Mouse (Mus musculus) limb, embryonic 15.5 days (tissue): ENCODE results near the gene Phlda3. TPM values are rescaled to one million over a fixed set of nuclear protein-coding genes. Genes with fewer than 3 reads are reported as not detected.
A peak's percentile ranks its signal among the peaks of the same experiment; 100 is the strongest.

Experiments used
- ATAC-seq: fragments of 200-750 bp; cut with Nextera tagmentation; 2 replicates; pipeline ENCODE4 v1.8.0; 2017; ENCODE audit warnings: low read depth, moderate TSS enrichment; ENCODE audit not compliant: insufficient number of reproducible peaks, low FRiP score, low TSS enrichment
- H3K27ac ChIP-seq: fragments of 300-500 bp; sonication (generic); 2 replicates; pipeline ENCODE4 v1.5.1; 2015; ENCODE audit warnings: moderate library complexity, mild to moderate bottlenecking, inconsistent platforms
- H3K27me3 ChIP-seq: fragments of 300-500 bp; sonication (generic); 2 replicates; pipeline ENCODE4 v1.6.1; 2015; ENCODE audit warnings: inconsistent platforms
- H3K36me3 ChIP-seq: fragments of 300-500 bp; sonication (generic); 2 replicates; pipeline ENCODE4 v1.6.1; 2015; ENCODE audit warnings: inconsistent platforms
- H3K4me1 ChIP-seq: fragments of 300-500 bp; sonication (generic); 2 replicates; pipeline ENCODE4 v1.6.1; 2015; ENCODE audit warnings: inconsistent platforms
- H3K4me2 ChIP-seq: fragments of 300-500 bp; sonication (generic); 2 replicates; pipeline ENCODE4 v1.6.1; 2015; ENCODE audit warnings: mild to moderate bottlenecking, inconsistent platforms
- H3K4me3 ChIP-seq: fragments of 300-500 bp; sonication (generic); 2 replicates; pipeline ENCODE4 v1.5.1; 2015; ENCODE audit warnings: mild to moderate bottlenecking, inconsistent platforms
- H3K9ac ChIP-seq: fragments of 300-500 bp; sonication (generic); 2 replicates; pipeline ENCODE4 v1.6.1; 2015; ENCODE audit warnings: inconsistent platforms
- H3K9me3 ChIP-seq: fragments of 300-500 bp; sonication (generic); 2 replicates; pipeline ENCODE4 v1.6.1; 2016; ENCODE audit warnings: inconsistent platforms
- whole genome bisulfite sequencing: fragments of 180-500 bp; shearing (Covaris S2); methylation state at CpG from one replicate; pipeline ENCODE4 v1.1.7; 2015; 5-methylcytosine and 5-hydroxymethylcytosine counted together
- polyA plus RNA-seq: library from polyadenylated mRNA; unstranded; fragments of >200 nt; fragmentation: Nextera tagmentation; extraction: Ambion mirVana; gene quantifications from 2 replicates; pipeline ENCODE4 v1.2.1, GENCODE M21; 2015

Phlda3 gene
- polyA plus RNA-seq: 96.2 and 105 TPM in 2 replicates

DNA sequence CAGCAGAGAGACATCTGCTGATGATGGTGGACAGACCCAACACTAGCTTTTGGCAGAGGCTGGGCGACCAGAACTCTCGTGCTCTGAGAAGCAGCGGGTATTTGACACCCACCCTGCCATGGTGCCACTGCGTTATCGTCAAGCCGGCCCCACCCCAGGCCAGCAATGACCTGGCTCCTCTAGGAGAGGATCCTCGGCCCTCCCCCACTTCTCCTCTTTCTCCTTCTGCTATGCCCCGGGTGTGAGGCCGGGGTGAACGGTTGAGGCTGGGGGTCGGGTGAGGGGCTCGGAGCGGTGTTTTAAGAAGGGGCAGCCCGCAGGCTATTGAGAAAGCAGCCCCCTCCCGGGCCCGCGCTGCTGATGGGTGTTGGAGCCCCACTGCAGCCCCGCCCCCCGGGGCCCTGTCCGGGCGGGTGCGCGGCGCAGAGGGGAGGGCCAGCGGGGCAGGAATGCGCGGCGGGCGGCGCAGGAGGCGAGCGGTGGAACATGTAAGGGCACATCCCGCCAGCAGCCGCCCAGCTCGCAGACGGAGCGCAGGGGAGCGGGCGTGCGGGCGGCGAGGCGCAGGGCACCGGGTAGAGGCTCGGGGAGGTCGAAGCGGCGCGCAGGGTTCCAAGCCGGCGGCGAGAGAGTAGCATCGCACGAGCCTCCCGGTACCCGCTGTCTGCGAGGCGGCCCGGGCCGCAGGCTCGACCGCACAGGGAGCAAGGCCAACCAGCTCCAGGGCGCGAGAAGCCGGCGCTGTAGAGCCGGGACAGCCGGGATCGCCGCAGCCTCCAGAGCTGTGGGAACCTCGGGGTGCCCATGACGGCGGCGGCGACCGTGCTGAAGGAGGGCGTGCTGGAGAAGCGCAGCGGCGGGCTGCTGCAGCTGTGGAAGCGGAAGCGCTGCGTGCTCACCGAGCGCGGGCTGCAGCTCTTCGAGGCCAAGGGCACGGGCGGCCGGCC, at the start of gene Phlda3:
Gene Phlda3, plus strand, starts transcription at position 475 of the 947 bp plus-strand sequence.
- under 1% methylated on average over 88 of the region's 90 CpGs for WGBS
- ATAC-seq: peak; percentile 88

DNA sequence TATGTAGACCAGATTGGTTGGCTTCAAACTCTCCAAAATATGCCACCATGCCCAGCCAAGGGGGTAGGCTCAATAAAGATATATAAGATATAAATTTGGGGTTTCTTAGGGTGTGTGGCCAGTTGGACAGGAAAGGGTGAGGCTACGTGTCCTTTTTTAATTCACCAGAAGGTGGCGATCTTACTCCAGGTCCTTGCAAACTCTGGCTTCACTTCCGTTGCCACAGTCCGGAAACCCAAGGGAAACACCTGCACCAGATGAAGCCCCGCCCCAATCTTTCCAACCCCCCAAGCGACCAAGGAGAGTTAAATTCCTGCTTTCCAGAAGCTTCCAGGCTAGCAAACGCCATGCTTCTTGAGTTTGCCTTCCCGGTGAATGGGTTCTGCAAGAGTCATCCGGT, 46.4 kb upstream of the Phlda3 start:
- WGBS: 19% methylated on average over 9 of the region's 9 CpGs
- Histone ChIP-seq H3K36me3 (no peaks in the 10 kb centered on the region), H3K27me3 (no peaks in the 10 kb centered on the region), H3K4me1 (peaks cover 4% of the 10 kb centered on the region; the same call in 1 of the 2 replicates), H3K27ac (no peak overlapping the region), H3K9me3 (no peaks in the 10 kb centered on the region), H3K4me3 (no peak overlapping the region), H3K4me2 (no peak overlapping the region), H3K9ac (no peak overlapping the region)
- peak; percentile 40; the same call in 1 of the 2 replicates for ATAC-seq

More for the DNA sequence above, at the start of gene Phlda3:
- peak within 1 kb of the TSS; percentile 91 for H3K27ac ChIP-seq
- H3K36me3 ChIP-seq: peaks cover 25% of the 10 kb centered on the region
- peaks cover 61% of the 10 kb centered on the region for H3K4me1 ChIP-seq
- H3K9me3 ChIP-seq: no peaks in the 10 kb centered on the region
- H3K27me3 ChIP-seq: no peaks in the 10 kb centered on the region
- H3K4me2 ChIP-seq: peak within 1 kb of the TSS; percentile 78
- H3K9ac ChIP-seq: peak within 1 kb of the TSS; percentile 73
- peak within 1 kb of the TSS; percentile 59 for H3K4me3 ChIP-seq

DNA sequence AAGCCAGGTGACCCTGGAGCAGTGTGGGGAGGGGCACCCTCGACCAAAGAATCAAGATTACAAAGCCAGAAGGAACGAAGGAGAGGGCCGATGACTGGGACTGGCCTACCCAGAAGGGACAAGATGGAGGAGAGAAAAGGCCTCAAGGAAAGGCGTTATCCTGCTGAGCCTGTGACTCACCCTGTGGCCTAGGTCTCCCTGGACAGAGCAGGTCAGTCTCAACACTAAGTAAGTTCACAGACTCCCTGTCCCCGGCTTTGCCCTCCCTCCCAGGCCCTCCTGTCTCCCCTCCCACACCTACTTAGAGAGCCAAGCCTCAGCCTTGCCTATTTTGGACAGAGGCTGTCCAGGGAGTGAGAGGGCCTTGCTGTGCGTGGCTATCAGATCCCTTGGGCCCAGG, 45.9 kb upstream of the Phlda3 start, which contains the start of gene Csrp1:
Gene Csrp1, plus strand, starts transcription at position 79 of the 400 bp plus-strand sequence.
- Histone ChIP-seq H3K9me3 (no peaks in the 10 kb centered on the region), H3K4me3 (no peak within 1 kb of the TSS), H3K27me3 (no peaks in the 10 kb centered on the region), H3K9ac (no peak within 1 kb of the TSS), H3K4me1 (peaks cover 4% of the 10 kb centered on the region; the same call in 1 of the 2 replicates), H3K36me3 (no peaks in the 10 kb centered on the region), H3K4me2 (no peak within 1 kb of the TSS), H3K27ac (no peak within 1 kb of the TSS)
- no peak for ATAC-seq
- WGBS: 67% methylated on average over 6 of the region's 6 CpGs

DNA sequence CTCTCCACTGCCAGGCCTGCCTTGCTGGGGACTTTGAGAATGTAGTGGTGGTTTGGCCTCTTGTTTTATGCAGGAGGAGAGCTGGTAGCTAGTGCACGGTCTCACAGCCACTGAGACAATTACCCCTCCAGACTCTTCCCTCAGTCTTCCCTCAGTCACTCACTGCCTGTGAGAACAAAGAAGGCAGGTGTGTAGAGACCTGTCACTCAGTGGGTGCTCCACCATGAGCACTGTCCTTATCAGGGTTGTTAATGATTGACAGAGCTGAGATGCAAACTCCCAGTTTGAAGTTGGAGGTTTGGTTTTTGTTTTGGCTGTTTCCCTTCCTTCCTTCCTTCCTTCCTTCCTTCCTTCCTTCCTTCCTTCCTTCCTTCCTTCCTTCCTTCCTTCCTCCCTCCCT, 42.9 kb upstream of the Phlda3 start:
- no peaks in the 10 kb centered on the region for H3K36me3 ChIP-seq
- H3K4me2 ChIP-seq: no peak overlapping the region
- no peak overlapping the region for H3K4me3 ChIP-seq
- H3K27ac ChIP-seq: no peak overlapping the region
- H3K4me1 ChIP-seq: peaks cover 4% of the 10 kb centered on the region; the same call in 1 of the 2 replicates
- 74% methylated on average over 1 of the region's 1 CpGs for WGBS
- H3K27me3 ChIP-seq: no peaks in the 10 kb centered on the region
- H3K9ac ChIP-seq: no peak overlapping the region
- no peak for ATAC-seq
- no peaks in the 10 kb centered on the region for H3K9me3 ChIP-seq

DNA sequence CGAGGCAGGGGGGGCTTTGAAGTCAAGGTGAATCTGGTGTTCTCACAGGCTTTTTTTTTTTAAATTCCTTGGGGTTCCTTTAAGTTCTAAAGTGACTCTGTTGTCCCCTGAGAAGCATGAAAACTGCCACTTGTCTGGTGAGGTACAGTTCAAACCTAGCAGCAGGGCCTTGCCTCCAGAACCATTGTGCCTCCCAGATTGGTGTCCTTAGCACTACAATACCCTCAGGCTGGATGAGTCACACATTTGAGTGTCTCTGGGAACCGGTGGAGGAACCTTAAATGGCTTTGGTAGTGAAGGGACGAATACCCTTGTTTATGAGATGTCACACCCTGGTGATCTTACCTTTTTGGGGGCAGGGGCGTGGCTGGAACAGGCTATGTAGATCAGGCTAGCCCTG, 41.8 kb upstream of the Phlda3 start:
- no peak for ATAC-seq
- no peak overlapping the region for H3K4me2 ChIP-seq
- H3K36me3 ChIP-seq: no peaks in the 10 kb centered on the region
- H3K4me3 ChIP-seq: no peak overlapping the region
- H3K27ac ChIP-seq: no peak overlapping the region
- H3K9ac ChIP-seq: no peak overlapping the region
- H3K27me3 ChIP-seq: no peaks in the 10 kb centered on the region
- H3K9me3 ChIP-seq: no peaks in the 10 kb centered on the region
- WGBS: 55% methylated on average over 4 of the region's 4 CpGs
- peaks cover 12% of the 10 kb centered on the region; the same call in 1 of the 2 replicates for H3K4me1 ChIP-seq

DNA sequence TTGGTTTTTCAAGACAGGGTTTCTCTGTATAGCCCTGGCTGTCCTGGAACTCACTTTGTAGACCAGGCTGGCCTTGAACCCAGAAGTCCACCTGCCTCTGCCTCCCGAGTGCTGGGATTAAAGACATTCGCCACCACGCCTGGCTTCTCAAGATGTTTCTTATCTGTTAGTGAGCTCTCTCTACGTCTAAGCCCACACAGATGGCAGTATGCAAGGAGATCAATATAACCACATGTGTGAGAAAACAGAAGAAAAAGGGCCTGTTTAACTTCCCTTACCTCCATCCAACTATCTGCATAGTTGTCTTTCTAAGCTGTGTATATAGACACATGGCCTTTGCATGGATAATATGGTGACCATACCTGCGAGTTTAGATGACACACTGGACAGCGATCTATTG, 40.6 kb upstream of the Phlda3 start:
- Histone ChIP-seq H3K27ac (no peak overlapping the region), H3K9me3 (no peaks in the 10 kb centered on the region), H3K27me3 (no peaks in the 10 kb centered on the region), H3K9ac (no peak overlapping the region), H3K4me2 (no peak overlapping the region), H3K4me1 (peaks cover 18% of the 10 kb centered on the region), H3K36me3 (no peaks in the 10 kb centered on the region), H3K4me3 (no peak overlapping the region)
- no peak for ATAC-seq
- 85% methylated on average over 6 of the region's 6 CpGs for WGBS

DNA sequence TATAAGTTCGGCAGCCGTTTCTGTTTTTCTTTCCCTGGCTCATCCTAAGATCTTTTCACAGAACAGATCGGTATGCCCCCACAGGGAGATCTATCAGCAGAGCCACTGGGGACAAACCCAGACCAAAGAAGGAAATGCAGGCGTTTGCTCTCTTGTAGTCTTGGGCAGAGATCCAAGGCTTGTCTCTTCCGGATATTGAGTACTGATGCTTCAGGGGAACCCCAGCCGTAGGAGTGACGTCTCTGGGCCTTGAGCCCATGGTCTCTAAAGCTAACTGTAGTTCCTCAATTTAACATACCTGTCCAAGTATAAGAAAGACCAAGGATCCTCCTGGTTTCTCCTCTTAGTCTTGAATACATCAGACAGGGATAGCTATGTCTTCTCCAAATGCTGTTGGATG, 40.0 kb upstream of the Phlda3 start:
- Histone ChIP-seq H3K4me1 (peaks cover 24% of the 10 kb centered on the region), H3K9ac (no peak overlapping the region), H3K27me3 (no peaks in the 10 kb centered on the region), H3K9me3 (no peaks in the 10 kb centered on the region), H3K4me3 (no peak overlapping the region), H3K36me3 (no peaks in the 10 kb centered on the region), H3K27ac (no peak overlapping the region), H3K4me2 (no peak overlapping the region)
- ATAC-seq: no peak
- WGBS: 55% methylated on average over 7 of the region's 7 CpGs

DNA sequence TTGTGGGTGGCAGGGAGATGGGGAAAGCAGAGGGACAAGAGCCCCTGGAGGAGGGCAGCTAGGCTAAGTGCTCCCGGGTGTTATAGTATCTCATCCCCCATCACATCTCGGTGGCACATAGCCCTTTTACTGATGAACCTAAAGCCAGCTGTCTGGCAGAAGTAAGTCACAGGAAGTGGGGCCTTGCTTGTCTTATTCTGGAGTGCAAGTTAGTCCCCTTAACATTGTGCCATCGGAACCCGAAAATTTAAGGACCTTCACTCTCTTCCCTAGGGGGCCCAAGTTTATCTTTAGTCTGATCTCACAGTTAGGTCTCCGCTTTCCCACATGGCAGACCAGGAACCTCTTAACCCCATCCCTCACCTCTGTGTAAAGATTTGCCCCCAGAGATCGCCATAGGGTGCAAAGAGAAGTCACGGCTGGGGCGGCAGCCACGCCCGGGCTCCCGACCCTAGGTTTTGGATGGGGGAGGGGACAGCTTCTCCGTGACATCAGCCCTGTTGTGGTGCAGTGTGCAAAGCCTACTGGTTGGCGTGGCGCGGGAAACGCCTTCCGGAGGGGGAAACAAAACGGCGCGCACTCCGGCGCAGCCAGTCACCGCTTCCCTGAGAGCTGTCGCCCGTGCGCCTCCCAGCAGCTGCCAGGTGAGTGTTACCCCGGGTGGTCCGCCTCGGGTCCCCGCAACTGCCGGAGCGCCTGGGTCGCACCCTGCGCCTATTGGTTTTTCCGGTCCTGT, 37.1 kb upstream of the Phlda3 start:
- H3K36me3 ChIP-seq: no peaks in the 10 kb centered on the region
- H3K4me1 ChIP-seq: peaks cover 53% of the 10 kb centered on the region
- H3K27me3 ChIP-seq: no peaks in the 10 kb centered on the region
- 1% methylated on average over 35 of the region's 35 CpGs for WGBS
- peak; percentile 80 for ATAC-seq
- peak overlapping the region; percentile 85 for H3K27ac ChIP-seq
- H3K4me3 ChIP-seq: peak overlapping the region; percentile 60
- peak overlapping the region; percentile 78 for H3K4me2 ChIP-seq
- peak overlapping the region; percentile 60 for H3K9ac ChIP-seq
- H3K9me3 ChIP-seq: no peaks in the 10 kb centered on the region

DNA sequence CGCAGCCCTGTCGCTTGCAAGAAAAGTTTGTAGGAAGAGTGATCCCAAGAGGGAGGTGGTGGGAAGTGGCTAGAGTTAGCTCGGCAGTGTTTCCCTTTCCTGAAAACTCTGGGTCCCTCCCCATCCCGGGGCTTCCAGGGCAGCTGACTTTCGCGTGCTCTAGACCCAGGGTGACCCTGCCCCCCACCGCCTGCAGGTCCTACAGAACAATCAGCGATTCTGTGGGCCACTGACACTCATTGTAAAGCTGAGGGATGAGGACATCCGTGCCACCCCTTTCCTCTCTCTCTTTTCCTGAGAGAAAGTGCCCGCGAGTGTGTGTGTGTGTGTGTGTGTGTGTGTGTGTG, 36.6 kb upstream of the Phlda3 start:
- H3K9ac ChIP-seq: peak overlapping the region; percentile 60
- H3K4me1 ChIP-seq: peaks cover 58% of the 10 kb centered on the region
- ATAC-seq: no peak; the same call in 1 of the 2 replicates
- H3K27me3 ChIP-seq: no peaks in the 10 kb centered on the region
- peak overlapping the region; percentile 78 for H3K4me2 ChIP-seq
- 2% methylated on average over 11 of the region's 11 CpGs for whole genome bisulfite sequencing
- H3K27ac ChIP-seq: peak overlapping the region; percentile 85
- peak overlapping the region; percentile 60 for H3K4me3 ChIP-seq
- no peaks in the 10 kb centered on the region for H3K9me3 ChIP-seq
- no peaks in the 10 kb centered on the region for H3K36me3 ChIP-seq

DNA sequence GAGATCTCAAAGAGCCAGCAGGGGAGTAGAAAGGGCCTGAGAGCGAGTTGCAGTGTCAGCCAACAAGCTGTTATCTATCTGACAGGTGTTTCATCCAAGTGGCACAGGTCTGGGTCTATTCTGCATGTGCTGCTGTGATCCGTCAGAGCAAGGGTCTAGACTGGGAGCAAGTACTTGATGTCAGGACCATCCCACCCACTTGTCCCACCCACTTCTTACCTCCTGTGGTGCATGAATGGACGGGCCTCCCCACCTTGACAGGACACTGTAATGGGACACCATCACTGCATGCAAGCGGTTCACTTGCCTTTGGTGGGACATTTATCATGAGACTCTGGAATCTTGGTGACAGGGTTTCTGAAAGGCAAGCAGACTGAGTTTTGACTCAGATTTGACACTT, 36.1 kb upstream of the Phlda3 start:
- peak overlapping the region; percentile 60; the same call in 1 of the 2 replicates for H3K9ac ChIP-seq
- H3K36me3 ChIP-seq: no peaks in the 10 kb centered on the region
- no peaks in the 10 kb centered on the region for H3K27me3 ChIP-seq
- peak overlapping the region; percentile 85 for H3K27ac ChIP-seq
- peak overlapping the region; percentile 78 for H3K4me2 ChIP-seq
- peak overlapping the region; percentile 60 for H3K4me3 ChIP-seq
- H3K4me1 ChIP-seq: peaks cover 63% of the 10 kb centered on the region
- no peak for ATAC-seq
- H3K9me3 ChIP-seq: no peaks in the 10 kb centered on the region
- WGBS: 18% methylated on average over 4 of the region's 4 CpGs

DNA sequence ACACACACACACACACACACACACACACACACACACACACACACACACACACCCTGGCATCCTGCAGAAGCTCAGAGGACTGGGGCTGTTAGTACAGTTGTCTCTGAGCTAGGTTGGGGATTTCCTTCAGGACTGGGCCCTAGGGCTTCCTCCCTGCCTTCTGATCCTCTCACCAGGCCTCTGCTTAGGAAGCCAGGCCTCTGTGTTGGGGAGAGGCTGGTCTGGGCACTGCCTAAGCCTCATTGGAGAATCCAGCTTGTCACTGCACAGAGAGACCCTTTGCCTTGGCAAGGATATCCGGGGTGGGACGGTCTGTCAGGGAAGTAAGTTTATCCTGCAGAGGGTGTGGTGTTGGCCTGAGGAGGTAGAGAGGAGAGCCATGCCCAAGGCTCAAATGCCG, 35.6 kb upstream of the Phlda3 start:
- H3K4me2 ChIP-seq: peak overlapping the region; percentile 78
- H3K9me3 ChIP-seq: no peaks in the 10 kb centered on the region
- no peaks in the 10 kb centered on the region for H3K36me3 ChIP-seq
- H3K27ac ChIP-seq: peak overlapping the region; percentile 85
- no peak for ATAC-seq
- peaks cover 68% of the 10 kb centered on the region for H3K4me1 ChIP-seq
- H3K4me3 ChIP-seq: peak overlapping the region; percentile 60
- H3K9ac ChIP-seq: 0 out of 2 replicates have a peak overlapping the region, but pooled peaks have one; percentile 17
- no peaks in the 10 kb centered on the region for H3K27me3 ChIP-seq
- WGBS: 32% methylated on average over 3 of the region's 3 CpGs
